Mouse (Mus musculus): ENCODE data around the gene Col11a1. TPM values are rescaled to one million over a fixed set of nuclear protein-coding genes. Genes with fewer than 3 reads are reported as not detected.

Gene Col11a1
- polyA plus RNA-seq, 1 experiment from 2014 or later, result 12.3 TPM

- 92% methylated on average over 6 of the region's 6 CpGs for whole genome bisulfite sequencing
- DNase-seq (ENCODE audit: low spot score), result no peak
- Histone ChIP-seq H3K36me3 (no peaks in the 10 kb centered on the region), H3K27me3 (ENCODE audit: insufficient read depth, poor library complexity, severe bottlenecking) (no peaks in the 10 kb centered on the region), H3K9me3 (no peaks in the 10 kb centered on the region), H3K4me1 (replicated peaks) (no peaks in the 10 kb centered on the region), H3K4me3 (no peak overlapping the region), H3K27ac (no peak overlapping the region)
These were observed 167.8 kb downstream of the Col11a1 start for GRCm38 (mm10) chr3:114197964-114198750.

- Histone ChIP-seq H3K9me3 (no peaks in the 10 kb centered on the region), H3K36me3 (no peaks in the 10 kb centered on the region), H3K27ac (no peak overlapping the region), H3K4me1 (replicated peaks) (no peaks in the 10 kb centered on the region), H3K4me3 (no peak overlapping the region), H3K27me3 (ENCODE audit: insufficient read depth, poor library complexity, severe bottlenecking) (no peaks in the 10 kb centered on the region)
- no peak for DNase-seq (ENCODE audit: low spot score)
- 91% methylated on average over 4 of the region's 4 CpGs for WGBS
These were observed 181.9 kb downstream of the Col11a1 start for GRCm38 (mm10) chr3:114212255-114212654.

GRCm38 (mm10) chr3:114216105-114216504 lies 185.8 kb downstream of the Col11a1 start:
- H3K27ac ChIP-seq, result no peak overlapping the region
- no peaks in the 10 kb centered on the region for H3K27me3 ChIP-seq (ENCODE audit: insufficient read depth, poor library complexity, severe bottlenecking)
- DNase-seq (ENCODE audit: low spot score), result no peak
- 84% methylated on average over 5 of the region's 5 CpGs for WGBS
- no peaks in the 10 kb centered on the region for H3K4me1 ChIP-seq (replicated peaks)
- H3K36me3 ChIP-seq, result no peaks in the 10 kb centered on the region
- no peak overlapping the region for H3K4me3 ChIP-seq
- no peaks in the 10 kb centered on the region for H3K9me3 ChIP-seq

- whole genome bisulfite sequencing, result 75% methylated on average over 1 of the region's 1 CpGs
- no peak for DNase-seq (ENCODE audit: low spot score)
- H3K27me3 ChIP-seq (ENCODE audit: insufficient read depth, poor library complexity, severe bottlenecking), result no peaks in the 10 kb centered on the region
- H3K36me3 ChIP-seq, result no peaks in the 10 kb centered on the region
- H3K27ac ChIP-seq, result no peak overlapping the region
- H3K4me3 ChIP-seq, result no peak overlapping the region
- H3K4me1 ChIP-seq (replicated peaks), result no peaks in the 10 kb centered on the region
- H3K9me3 ChIP-seq, result no peaks in the 10 kb centered on the region
These were observed 199.2 kb downstream of the Col11a1 start for GRCm38 (mm10) chr3:114229501-114229900.

All from hindbrain, embryonic 10.5 days (tissue).